Mouse (Mus musculus) forebrain, embryonic 11.5 days (tissue): ENCODE measurements around the gene Ptcra. TPM values are rescaled to one million over a fixed set of nuclear protein-coding genes. Genes with fewer than 3 reads are reported as not detected.
"Not testable (repeated sequence)": the region's sequence is repeated elsewhere in the genome, so short reads cannot be mapped to it uniquely, and the experiment has no call there.

Experiments
- ATAC-seq: fragments of 200-750 bp; cut with Nextera tagmentation; replicated peaks from 2 replicates; pipeline ENCODE4 v1.8.0; 2017; ENCODE audit warnings: moderate TSS enrichment; ENCODE audit not compliant: low FRiP score
- DNase-seq: peaks from one replicate; pipeline ENCODE4 v3.0.0-alpha.2; 2017; ENCODE audit warnings: low spot score
- H3K27ac ChIP-seq: fragments of 300-500 bp; sonication (generic); 2 replicates; pipeline ENCODE4 v1.5.1; 2014; ENCODE audit warnings: low read depth, low read length
- H3K27me3 ChIP-seq: fragments of 300-500 bp; sonication (generic); 2 replicates; pipeline ENCODE4 v1.6.1; 2014; ENCODE audit warnings: mild to moderate bottlenecking, low read length, mixed read lengths; ENCODE audit not compliant: control insufficient read depth, insufficient read depth
- H3K36me3 ChIP-seq: fragments of 300-500 bp; sonication (generic); 2 replicates; pipeline ENCODE4 v1.6.1; 2014; ENCODE audit warnings: mild to moderate bottlenecking, low read length, moderate library complexity, mixed read lengths; ENCODE audit not compliant: control insufficient read depth, insufficient read depth
- H3K4me1 ChIP-seq: fragments of 300-500 bp; sonication (generic); replicated peaks from 2 replicates; pipeline ENCODE4 v1.6.1; 2014; ENCODE audit warnings: low read length, mixed read lengths; ENCODE audit not compliant: control insufficient read depth, insufficient read depth
- H3K4me2 ChIP-seq: fragments of 300-500 bp; sonication (generic); 2 replicates; pipeline ENCODE4 v1.6.1; 2014; ENCODE audit warnings: low read depth, mild to moderate bottlenecking, low read length, moderate library complexity, mixed read lengths; ENCODE audit not compliant: severe bottlenecking
- H3K4me3 ChIP-seq: fragments of 300-500 bp; sonication (generic); 2 replicates; pipeline ENCODE4 v1.5.1; 2014; ENCODE audit warnings: low read depth, low read length
- H3K9ac ChIP-seq: fragments of 300-500 bp; sonication (generic); 2 replicates; pipeline ENCODE4 v1.6.1; 2014; ENCODE audit warnings: low read length
- H3K9me3 ChIP-seq: fragments of 300-500 bp; sonication (generic); 2 replicates; pipeline ENCODE4 v1.6.1; 2016; ENCODE audit warnings: low read length, mixed read lengths; ENCODE audit not compliant: control insufficient read depth
- WGBS: fragments of 180-500 bp; shearing (Covaris S2); extraction: QIAGEN DNeasy Blood & Tissue Kit; methylation state at CpG from one replicate; pipeline ENCODE4 v1.1.7; 2014; 5-methylcytosine and 5-hydroxymethylcytosine counted together
- polyA plus RNA-seq: library from polyadenylated mRNA; unstranded; fragments of >200 nt; fragmentation: Nextera tagmentation; extraction: Ambion mirVana; gene quantifications from 2 replicates; pipeline ENCODE4 v1.2.1, GENCODE M21; 2014

Ptcra gene
- polyA plus RNA-seq, 1 experiment from 2014 or later = 0.44 TPM

GRCm38 (mm10) chr17:46792963-46793362 is 29.5 kb upstream of the Ptcra start:
- Histone ChIP-seq H3K27ac (no peak overlapping the region), H3K9ac (no peak overlapping the region), H3K4me1 (no peaks in the 10 kb centered on the region), H3K36me3 (no peaks in the 10 kb centered on the region), H3K9me3 (no peaks in the 10 kb centered on the region), H3K4me2 (no peak overlapping the region), H3K27me3 (no peaks in the 10 kb centered on the region), H3K4me3 (no peak overlapping the region)
- DNase-seq (no peak), ATAC-seq (no peak)
- 89% methylated on average over 2 of the region's 2 CpGs for WGBS

GRCm38 (mm10) chr17:46787974-46788373 is 24.5 kb upstream of the Ptcra start:
- not testable (repeated sequence) for DNase-seq, H3K4me3 ChIP-seq, H3K9ac ChIP-seq, H3K4me1 ChIP-seq, ATAC-seq, H3K27me3 ChIP-seq, H3K36me3 ChIP-seq, H3K9me3 ChIP-seq, H3K4me2 ChIP-seq, H3K27ac ChIP-seq
- 69% methylated on average over 2 of the region's 2 CpGs for WGBS

GRCm38 (mm10) chr17:46786952-46787351 is 23.4 kb upstream of the Ptcra start:
- WGBS = 92% methylated on average over 5 of the region's 5 CpGs
- Histone ChIP-seq H3K4me3 (no peak overlapping the region), H3K27ac (no peak overlapping the region), H3K27me3 (no peaks in the 10 kb centered on the region), H3K36me3 (no peaks in the 10 kb centered on the region), H3K9ac (no peak overlapping the region), H3K4me2 (no peak overlapping the region), H3K4me1 (no peaks in the 10 kb centered on the region), H3K9me3 (no peaks in the 10 kb centered on the region)
- ATAC-seq (no peak), DNase-seq (no peak)

- no peak overlapping the region for H3K27ac ChIP-seq
- DNase-seq = no peak
Observed at GRCm38 (mm10) chr17:46783222-46783565, 19.7 kb upstream of the Ptcra start.

GRCm38 (mm10) chr17:46782341-46783221 is 19.1 kb upstream of the Ptcra start, which contains the start of gene Rpl7l1:
Rpl7l1 (minus strand) TSS chr17:46782672.
- ATAC-seq = peak; percentile 94
- Histone ChIP-seq H3K9ac (peak within 1 kb of the TSS; percentile 74), H3K36me3 (peaks cover 22% of the 10 kb centered on the region), H3K27me3 (no peaks in the 10 kb centered on the region), H3K4me1 (0 out of 2 replicates have a peak, but pooled peaks cover 2% of the 10 kb centered on the region), H3K4me2 (peak within 1 kb of the TSS; percentile 59), H3K9me3 (no peaks in the 10 kb centered on the region), H3K4me3 (peak within 1 kb of the TSS; percentile 63), H3K27ac (peak within 1 kb of the TSS; percentile 68)
- DNase-seq = peak; percentile 94
- WGBS = 1% methylated on average over 44 of the region's 44 CpGs

More at GRCm38 (mm10) chr17:46783222-46783565, 19.7 kb upstream of the Ptcra start:
- Histone ChIP-seq H3K4me1 (0 out of 2 replicates have a peak, but pooled peaks cover 2% of the 10 kb centered on the region), H3K9ac (no peak overlapping the region), H3K4me3 (peak overlapping the region; percentile 63), H3K36me3 (peaks cover 16% of the 10 kb centered on the region), H3K9me3 (no peaks in the 10 kb centered on the region), H3K27me3 (no peaks in the 10 kb centered on the region), H3K4me2 (peak overlapping the region; percentile 42; the same call in 1 of the 2 replicates)
- WGBS = 84% methylated on average over 2 of the region's 2 CpGs
- peak; percentile 54 for ATAC-seq

GRCm38 (mm10) chr17:46781876-46782275 is 18.4 kb upstream of the Ptcra start:
- Histone ChIP-seq H3K36me3 (peaks cover 27% of the 10 kb centered on the region), H3K27ac (peak overlapping the region; percentile 68), H3K9ac (peak overlapping the region; percentile 74), H3K9me3 (no peaks in the 10 kb centered on the region), H3K4me3 (peak overlapping the region; percentile 63), H3K4me2 (peak overlapping the region; percentile 59), H3K4me1 (0 out of 2 replicates have a peak, but pooled peaks cover 2% of the 10 kb centered on the region), H3K27me3 (no peaks in the 10 kb centered on the region)
- DNase-seq (no peak), ATAC-seq (no peak; the same call in 1 of the 2 replicates)
- WGBS = 9% methylated on average over 11 of the region's 11 CpGs

- peaks cover 8% of the 10 kb centered on the region; the same call in 1 of the 2 replicates for H3K4me1 ChIP-seq
- no peak for ATAC-seq
- H3K27me3 ChIP-seq = no peaks in the 10 kb centered on the region
- 87% methylated on average over 3 of the region's 3 CpGs for WGBS
- H3K9ac ChIP-seq = no peak overlapping the region
- peaks cover 32% of the 10 kb centered on the region for H3K36me3 ChIP-seq
- no peaks in the 10 kb centered on the region for H3K9me3 ChIP-seq
- H3K27ac ChIP-seq = no peak overlapping the region
- DNase-seq = no peak
- no peak overlapping the region for H3K4me2 ChIP-seq
- no peak overlapping the region for H3K4me3 ChIP-seq
Observed at GRCm38 (mm10) chr17:46776087-46776486, 12.6 kb upstream of the Ptcra start.

GRCm38 (mm10) chr17:46775070-46775469 is 11.6 kb upstream of the Ptcra start:
- H3K4me3 ChIP-seq = no peak overlapping the region
- peaks cover 7% of the 10 kb centered on the region; the same call in 1 of the 2 replicates for H3K4me1 ChIP-seq
- WGBS = 93% methylated on average over 9 of the region's 9 CpGs

More at GRCm38 (mm10) chr17:46775070-46775469, 11.6 kb upstream of the Ptcra start:
- H3K27me3 ChIP-seq = no peaks in the 10 kb centered on the region
- no peak overlapping the region for H3K9ac ChIP-seq
- H3K9me3 ChIP-seq = no peaks in the 10 kb centered on the region
- H3K27ac ChIP-seq = no peak overlapping the region
- ATAC-seq = no peak
- H3K4me2 ChIP-seq = no peak overlapping the region
- peaks cover 27% of the 10 kb centered on the region for H3K36me3 ChIP-seq
- no peak for DNase-seq
